Mouse (Mus musculus): Measurements from ENCODE around the gene Gm39566. TPM values are rescaled to one million over a fixed set of nuclear protein-coding genes. Genes with fewer than 3 reads are reported as not detected.

The Gm39566 gene
- polyA plus RNA-seq, 1 experiment: not detected

DNA sequence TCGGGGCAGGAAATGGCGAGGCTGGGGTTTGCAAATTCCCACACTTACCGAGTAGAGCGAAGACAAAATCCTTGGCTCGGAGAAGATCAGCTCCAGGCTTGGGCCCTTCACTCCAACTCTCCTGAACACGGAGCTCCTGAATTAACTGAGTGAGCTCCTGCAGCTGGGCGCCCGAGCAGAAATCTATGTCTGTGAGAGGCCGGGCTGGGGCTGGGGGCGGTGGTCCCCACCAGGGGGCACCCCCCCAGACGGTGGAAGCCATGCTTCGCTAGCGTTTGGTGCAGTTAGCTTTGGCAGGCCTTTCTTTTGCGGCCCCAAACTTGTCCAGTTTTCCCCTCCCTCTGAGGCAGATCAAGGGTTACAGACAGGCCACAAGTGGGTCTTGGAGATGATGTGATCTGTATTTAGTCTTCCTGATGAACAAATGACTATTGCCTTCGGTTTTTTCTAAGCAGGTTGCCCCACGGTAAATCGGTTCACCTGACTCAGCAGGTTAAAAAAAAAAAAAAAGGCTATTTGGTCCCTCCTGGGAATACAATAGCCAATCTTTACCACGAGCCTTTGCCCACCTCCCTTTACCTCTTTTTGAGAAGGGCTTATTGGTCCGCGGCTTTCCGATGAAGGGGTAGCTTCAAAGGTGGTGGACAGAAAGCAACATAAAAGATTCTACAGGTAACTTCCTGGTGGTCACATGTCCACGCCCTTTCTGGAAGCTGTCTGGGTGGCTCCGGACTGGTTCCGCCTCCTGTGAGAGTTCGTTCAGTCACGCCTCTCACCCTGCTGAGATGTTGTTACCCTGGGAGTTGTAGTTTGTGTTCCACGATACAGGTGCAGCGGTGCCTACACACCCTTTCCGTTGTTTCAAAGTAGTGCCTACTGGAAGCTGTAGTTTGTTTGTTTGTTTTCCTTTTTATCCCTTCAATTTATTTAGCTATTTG, 9.9 kb downstream of the Gm39566 start, which contains the start of gene Tmem102:
Gene Tmem102, minus strand, starts transcription at position 653 of the 938 bp plus-strand sequence.
- TF ChIP-seq GATA1 (IDR thresholded peaks at IDR 0.05; ENCODE audit: low read length): no peak

DNA sequence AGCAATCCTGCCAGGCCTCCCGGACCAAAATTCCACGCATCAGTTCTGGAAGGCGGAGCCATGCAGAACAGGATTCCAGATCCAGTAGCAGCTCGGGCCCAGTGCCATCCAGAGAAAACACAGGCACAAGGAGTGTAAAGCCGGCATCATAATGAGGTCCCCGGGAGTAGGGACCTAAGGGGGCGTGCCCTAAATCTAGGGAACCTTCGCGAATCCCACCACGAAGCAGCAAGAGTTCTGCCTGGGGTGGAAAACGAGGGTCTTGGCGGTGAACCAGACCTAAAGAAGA, 10.5 kb downstream of the Gm39566 start:
- TF ChIP-seq GATA1 (IDR thresholded peaks at IDR 0.05; ENCODE audit: low read length): no peak

DNA sequence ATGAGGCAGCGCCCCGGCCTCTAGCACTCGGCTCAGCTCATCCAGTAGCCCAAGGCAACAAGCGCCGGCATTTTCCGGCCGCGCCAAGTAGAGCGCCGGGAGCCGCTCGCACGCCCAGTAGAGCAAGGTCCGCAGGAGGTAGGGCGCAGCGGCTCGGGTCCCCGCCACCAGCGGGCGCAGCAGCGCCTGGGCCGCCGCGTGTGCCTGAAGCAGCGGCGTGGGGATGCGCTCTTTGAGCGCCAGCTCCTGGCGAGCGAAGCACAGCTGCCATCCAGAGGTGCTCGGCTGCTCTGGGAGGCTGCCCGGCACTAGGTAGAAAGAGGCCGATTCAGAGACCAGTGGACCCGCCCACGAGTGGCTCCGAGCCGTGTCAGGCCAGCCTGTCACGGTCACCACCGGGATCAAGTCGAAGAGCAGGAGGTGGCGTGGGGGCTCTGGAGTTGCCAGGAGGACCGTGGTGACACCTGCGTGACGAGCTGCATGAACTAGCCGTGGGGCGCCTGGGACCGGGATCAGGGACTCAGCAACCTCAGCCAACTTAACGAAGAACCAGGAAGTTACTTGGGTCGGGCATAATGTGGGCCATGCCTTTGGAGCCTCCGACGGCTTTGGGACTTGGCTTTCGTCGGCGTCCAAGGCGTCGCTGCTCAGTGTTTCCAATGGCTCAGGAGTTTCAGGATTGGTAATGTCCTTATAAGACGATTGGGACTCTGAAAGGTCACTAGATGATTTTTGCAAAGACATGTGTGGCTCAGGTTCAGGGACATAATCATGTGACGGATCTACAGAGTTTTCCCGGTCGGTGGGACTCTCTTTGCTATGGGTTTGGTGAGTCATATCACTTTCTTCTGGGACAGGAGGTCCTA, 11.1 kb downstream of the Gm39566 start:
- no peak for TF ChIP-seq GATA1 (IDR thresholded peaks at IDR 0.05; ENCODE audit: low read length)

DNA sequence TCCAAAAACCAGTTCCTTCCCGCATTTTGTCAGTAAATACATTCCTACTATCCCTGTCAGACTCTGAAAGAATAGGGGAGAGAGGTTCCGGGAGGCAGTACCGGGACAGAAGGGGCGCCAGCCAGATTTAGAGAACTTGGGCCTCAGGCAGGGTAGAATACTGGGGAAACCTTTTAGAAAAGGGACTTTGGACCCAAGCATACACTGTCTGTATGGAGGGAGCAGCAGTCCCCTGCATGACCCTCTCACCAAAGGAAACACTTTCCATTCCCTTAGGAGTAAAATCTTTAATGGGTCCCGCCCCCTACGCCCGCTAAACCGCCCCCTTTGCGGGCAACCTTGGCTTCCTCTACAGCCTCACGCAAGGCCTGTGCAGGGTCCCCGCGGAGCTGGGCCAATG, 11.8 kb downstream of the Gm39566 start:
- no peak for TF ChIP-seq GATA1 (IDR thresholded peaks at IDR 0.05; ENCODE audit: low read length)

DNA sequence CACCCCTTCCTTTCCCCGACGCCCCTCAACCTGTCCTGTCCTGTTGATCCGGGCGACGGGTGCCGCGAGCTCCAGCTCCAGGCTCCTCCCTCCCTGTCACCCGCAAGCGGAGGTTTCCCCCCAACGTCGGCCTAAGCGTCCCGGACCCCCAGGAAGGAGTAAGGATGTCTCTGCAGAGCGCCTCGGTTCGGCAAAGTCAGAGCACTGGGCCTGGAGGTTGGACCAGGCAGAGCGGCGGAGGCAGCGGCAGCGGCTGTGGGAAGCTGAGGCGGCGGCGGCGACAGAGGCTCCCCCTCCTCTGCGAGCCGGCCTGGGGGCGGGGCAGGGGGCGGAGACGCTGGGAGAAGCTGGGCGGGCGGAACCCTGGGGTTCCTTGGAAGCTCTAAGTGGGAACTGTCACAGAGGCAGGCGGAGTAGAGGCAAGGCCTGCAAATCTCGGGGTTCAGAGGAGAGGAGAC, 12.4 kb downstream of the Gm39566 start:
- TF ChIP-seq GATA1 (IDR thresholded peaks at IDR 0.05; ENCODE audit: low read length): no peak

DNA sequence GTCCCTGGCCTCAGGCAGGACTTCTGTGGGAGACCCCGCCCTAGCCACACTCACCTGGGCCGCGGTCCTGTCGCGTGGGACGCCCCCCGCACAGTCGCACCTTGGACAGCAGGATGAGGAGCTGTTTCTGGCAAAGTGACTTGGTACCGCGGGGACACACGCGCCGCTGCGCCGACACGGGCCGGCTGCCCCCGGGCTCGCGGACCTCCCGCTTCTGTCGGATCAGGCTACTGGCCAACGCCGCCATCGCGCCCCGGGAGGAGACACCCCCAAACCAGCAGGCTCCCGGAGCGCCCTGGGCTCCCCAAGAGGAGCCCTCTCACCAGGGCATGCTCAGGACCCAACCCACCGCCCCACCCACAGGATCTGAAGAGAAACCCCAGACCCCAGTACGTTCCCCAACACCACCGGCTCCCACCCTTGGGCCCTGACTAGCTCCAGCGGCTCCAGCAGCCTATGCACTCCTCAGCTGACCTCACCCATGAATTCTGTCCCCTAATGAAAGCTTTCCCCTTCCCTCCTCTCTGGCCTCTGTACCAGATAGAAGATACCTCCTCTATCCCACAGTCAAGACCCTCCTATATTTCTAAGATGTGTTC, 13.6 kb downstream of the Gm39566 start, which contains the start of gene Fgf11:
Gene Fgf11, minus strand, starts transcription at position 479 of the 599 bp plus-strand sequence.
- TF ChIP-seq GATA1 (IDR thresholded peaks at IDR 0.05; ENCODE audit: low read length): no peak

DNA sequence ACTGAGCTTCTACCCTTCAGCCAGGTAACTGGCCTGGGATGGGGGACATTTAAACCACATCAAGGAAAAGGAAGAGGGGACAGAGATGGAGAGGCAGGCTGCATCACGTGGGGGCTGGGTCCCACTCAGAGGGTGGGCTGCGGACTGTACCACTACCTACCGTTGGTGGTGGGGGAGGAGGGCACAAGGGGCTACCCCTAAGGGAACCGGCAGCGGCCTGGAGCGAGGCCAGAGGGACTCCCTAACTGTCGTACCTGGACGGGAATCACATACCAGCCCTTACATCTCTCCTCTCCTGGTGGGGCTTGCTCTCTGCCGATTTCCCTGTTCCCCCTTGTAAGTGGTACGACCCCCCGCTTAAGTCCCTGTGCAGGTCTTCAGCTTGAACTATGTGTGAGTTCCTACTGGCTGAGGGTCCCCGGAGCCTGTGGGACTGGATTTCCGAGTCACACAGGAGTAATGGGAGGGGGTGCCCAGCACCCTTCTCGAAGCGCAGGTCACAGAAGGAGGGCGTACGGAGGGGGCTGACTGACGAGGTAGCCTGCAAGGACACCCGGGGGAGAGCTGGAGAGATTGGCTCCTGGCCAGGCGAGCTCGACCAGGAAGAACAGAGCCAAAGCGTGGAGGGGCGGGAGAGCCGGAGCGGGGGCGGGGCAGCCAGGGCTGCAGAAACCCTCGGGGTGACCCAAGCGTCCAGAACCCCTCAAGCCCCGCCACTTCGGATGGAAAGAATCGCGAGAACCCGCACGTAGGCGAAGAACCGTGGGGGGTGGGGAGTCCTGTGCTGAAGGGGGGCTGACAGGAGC, 14.5 kb downstream of the Gm39566 start:
- TF ChIP-seq GATA1 (IDR thresholded peaks at IDR 0.05; ENCODE audit: low read length): no peak

DNA sequence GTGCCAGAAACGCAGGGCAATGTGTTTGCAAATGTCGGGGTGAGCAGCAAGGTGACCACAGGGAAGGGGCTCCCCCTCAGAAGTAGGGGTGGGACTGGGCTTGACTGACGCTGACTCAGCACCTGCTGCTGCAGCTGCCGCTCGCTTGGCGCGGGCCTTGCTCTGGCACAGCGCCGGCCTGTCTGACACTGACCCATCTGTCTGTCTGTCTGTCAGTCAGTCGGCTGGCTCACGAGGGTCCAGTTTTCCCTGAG, 15.0 kb downstream of the Gm39566 start:
- no peak for TF ChIP-seq GATA1 (IDR thresholded peaks at IDR 0.05; ENCODE audit: low read length)

DNA sequence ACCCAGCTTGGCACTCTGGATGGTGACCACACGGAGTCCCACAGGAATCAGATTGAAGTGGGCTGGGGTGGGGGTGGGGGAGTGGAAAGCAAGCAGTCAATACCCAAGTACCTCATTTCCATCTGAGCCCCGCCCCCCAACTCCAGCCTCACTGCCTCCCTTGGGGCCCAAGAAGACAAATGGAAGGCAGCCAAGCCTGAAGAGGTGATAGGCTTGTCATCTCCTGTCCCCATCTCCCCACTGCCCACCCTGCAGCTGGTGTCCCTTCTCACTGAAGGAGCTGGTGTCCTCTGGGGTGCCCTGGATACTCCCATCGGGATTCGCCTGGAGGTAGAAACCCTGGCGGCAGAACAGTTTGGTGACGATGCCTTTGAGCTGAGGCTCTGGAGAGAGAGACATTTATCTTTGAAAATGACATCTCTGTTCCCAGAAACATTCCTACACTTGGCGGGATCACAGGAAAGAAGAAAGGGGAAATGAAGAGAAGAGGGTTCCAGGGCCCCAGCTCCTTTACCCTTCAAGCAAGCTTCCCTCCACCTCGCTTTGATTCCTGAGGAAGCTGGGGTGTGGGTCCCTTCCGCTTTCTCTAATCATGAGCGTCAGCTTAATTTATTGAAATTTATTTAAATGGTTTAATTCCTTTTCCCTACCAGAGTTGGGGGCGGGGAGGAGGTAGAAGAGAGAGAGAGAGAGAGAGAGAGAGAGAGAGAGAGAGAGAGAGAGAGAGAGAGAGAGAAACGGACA, 15.5 kb downstream of the Gm39566 start:
- no peak for TF ChIP-seq GATA1 (IDR thresholded peaks at IDR 0.05; ENCODE audit: low read length)

DNA sequence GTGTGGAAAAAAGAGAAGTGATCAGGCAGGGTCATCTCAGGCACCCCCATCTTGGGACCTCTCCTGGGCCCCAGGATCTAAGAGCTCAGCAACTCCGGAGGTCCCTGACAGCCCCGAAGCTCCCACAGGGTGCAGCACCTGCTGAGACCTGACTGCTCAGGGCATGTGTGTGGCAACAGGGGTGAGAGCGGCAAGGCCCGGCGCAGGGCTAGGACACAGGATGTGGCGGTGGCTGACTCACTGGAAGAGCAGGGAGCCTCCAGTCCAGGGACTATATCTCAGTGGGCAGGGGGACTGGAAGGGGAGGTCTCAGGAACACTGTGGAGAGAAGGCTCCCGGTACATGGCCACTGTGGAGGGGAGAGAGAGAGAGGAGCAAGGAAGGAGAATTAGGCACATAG, 17.2 kb downstream of the Gm39566 start:
- TF ChIP-seq GATA1 (IDR thresholded peaks at IDR 0.05; ENCODE audit: low read length): no peak

DNA sequence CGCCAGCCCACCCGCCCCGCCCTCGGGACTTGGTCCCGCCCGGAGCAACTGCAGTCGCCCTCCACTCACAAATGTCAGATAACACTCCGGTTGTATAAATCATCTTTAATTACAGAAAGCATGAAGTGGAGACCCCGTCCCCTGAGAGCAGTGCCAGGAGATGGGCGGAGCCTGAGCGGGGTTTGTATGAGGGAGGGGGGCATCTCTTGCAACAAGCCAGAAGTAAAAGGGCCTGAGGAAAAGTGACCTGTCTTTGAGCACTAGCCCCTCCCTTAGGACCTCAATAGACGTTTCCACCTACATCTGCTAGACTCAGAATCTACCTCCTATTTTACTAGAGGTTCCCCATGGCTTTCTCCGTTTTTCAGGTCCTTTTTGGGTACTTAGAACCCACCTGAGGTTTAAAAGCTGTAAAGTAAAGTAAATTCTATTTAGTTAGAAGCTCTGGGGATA, 19.1 kb downstream of the Gm39566 start:
- TF ChIP-seq GATA1 (IDR thresholded peaks at IDR 0.05; ENCODE audit: low read length): no peak

DNA sequence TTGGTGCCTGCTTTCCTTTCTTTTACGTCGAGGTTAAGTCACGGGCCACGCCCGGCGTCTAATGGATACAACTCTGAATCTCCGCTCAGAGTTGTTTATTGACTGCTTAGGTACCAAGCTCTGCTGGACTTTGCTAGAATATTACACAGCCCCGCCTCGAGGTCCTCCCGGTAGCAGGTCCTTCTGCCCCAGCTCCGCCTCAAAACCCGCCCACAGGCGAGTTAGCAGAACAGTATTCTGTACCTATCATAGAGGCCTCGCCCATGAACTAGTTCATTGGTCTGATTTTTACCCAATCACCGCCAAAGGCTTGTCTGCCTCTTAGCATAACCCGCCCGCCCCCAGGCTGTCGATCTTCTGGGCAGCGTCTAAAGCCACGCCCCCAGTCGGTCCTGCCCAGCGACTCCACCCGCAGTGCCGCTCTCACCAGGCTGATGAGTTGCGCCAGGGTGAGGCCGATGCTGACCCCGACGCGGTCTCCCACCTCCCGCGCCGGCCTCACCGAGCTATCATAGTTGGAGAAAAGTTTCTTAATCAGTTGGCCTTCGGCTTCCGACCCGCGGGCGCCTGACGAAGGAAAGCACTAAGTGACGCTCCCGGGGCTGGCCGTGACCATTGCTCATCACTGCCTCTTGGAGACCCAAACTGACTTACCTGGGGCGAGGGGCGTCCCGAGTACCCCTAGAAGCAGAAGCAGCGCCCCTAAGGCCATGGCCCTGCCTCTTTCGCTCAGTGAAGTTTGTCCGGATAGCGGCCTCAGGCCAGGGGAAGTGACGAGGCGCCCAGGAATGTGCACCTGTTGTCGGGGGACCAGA, 19.7 kb downstream of the Gm39566 start, which contains the start of gene Chrnb1:
Gene Chrnb1, minus strand, starts transcription at position 776 of the 815 bp plus-strand sequence.
- no peak for TF ChIP-seq GATA1 (IDR thresholded peaks at IDR 0.05; ENCODE audit: low read length)

DNA sequence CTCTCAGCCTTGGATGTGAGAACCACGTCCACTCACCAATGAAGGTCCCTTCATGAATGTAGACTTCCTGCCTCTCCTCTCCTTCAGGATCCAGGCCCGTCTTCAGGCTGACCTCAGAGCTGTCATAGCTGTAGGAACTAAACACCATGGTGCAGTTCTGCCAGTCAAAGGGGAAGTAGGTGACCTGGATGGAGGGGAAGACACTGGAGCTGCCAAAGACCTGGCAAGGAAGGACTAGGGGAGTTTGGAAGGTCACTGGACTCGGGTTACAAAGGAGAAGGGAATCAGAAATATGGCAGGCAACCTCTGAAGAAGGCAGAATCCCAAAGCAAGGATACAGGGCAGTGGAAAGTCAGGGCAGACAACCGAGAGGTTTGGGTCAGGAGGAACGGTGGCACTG, 21.7 kb downstream of the Gm39566 start:
- no peak for TF ChIP-seq GATA1 (IDR thresholded peaks at IDR 0.05; ENCODE audit: low read length)

DNA sequence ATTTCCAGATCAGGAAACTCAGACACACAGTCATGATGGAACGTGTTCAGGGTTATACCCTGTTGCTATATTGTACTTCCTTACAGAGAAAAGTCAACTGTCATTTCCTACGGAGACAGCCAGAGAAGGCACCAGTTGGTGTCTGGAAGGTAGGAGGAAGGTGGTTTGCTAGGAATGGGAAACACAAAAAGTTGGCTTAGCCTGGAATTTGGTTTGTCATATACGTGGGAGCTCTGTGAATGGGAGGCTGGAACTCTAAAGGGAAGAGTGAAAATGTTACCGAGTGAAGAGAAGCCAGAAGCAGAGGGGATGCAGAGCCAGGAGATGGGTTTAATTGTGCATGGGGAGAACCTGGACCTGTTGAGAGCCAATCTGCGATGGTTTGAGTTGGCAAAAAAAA, 23.7 kb downstream of the Gm39566 start:
- TF ChIP-seq GATA1 (IDR thresholded peaks at IDR 0.05; ENCODE audit: low read length): no peak

All from G1E-ER4 (cell line).